Mouse (Mus musculus) embryonic facial prominence, embryonic 11.5 days (tissue): ENCODE data around the gene Klf12. TPM values are rescaled to one million over a fixed set of nuclear protein-coding genes. Genes with fewer than 3 reads are reported as not detected.

ENCODE experiments used
- ATAC-seq: fragments of 200-750 bp; cut with Nextera tagmentation; replicated peaks from 2 replicates; pipeline ENCODE4 v1.8.0; 2017; ENCODE audit warnings: low read depth; ENCODE audit not compliant: insufficient number of reproducible peaks, low FRiP score, low TSS enrichment
- DNase-seq: peaks from one replicate; pipeline ENCODE4 v3.0.0-alpha.2; 2015; ENCODE audit warnings: low spot score
- H3K27ac ChIP-seq: fragments of 300-500 bp; sonication (generic); replicated peaks from 2 replicates; pipeline ENCODE4 v1.5.1; 2014; ENCODE audit warnings: mild to moderate bottlenecking, low read depth, low read length, control low read depth
- H3K27me3 ChIP-seq: fragments of 300-500 bp; sonication (generic); 2 replicates; pipeline ENCODE4 v1.6.1; 2014; ENCODE audit warnings: mild to moderate bottlenecking, low read length, moderate library complexity, mixed read lengths; ENCODE audit not compliant: control insufficient read depth, insufficient read depth
- H3K36me3 ChIP-seq: fragments of 300-500 bp; sonication (generic); replicated peaks from 2 replicates; pipeline ENCODE4 v1.6.1; 2014; ENCODE audit warnings: low read depth, mild to moderate bottlenecking, low read length, moderate library complexity, mixed read lengths; ENCODE audit not compliant: control insufficient read depth, insufficient read depth
- H3K4me1 ChIP-seq: fragments of 300-500 bp; sonication (generic); 2 replicates; pipeline ENCODE4 v1.6.1; 2014; ENCODE audit warnings: low read length, mixed read lengths; ENCODE audit not compliant: control insufficient read depth, insufficient read depth
- H3K4me2 ChIP-seq: fragments of 300-500 bp; sonication (generic); 2 replicates; pipeline ENCODE4 v1.6.1; 2014; ENCODE audit warnings: low read depth, mild to moderate bottlenecking, control low read depth, low read length, moderate library complexity
- H3K4me3 ChIP-seq: fragments of 300-500 bp; sonication (generic); 2 replicates; pipeline ENCODE4 v1.5.1; 2014; ENCODE audit warnings: low read depth, low read length, control low read depth
- H3K9ac ChIP-seq: fragments of 300-500 bp; sonication (generic); replicated peaks from 2 replicates; pipeline ENCODE4 v1.6.1; 2014; ENCODE audit warnings: mild to moderate bottlenecking, control low read depth, low read length
- H3K9me3 ChIP-seq: fragments of 300-500 bp; sonication (generic); replicated peaks from 2 replicates; pipeline ENCODE4 v1.6.1; 2016; ENCODE audit warnings: mild to moderate bottlenecking, low read length, inconsistent platforms, mixed read lengths; ENCODE audit not compliant: control insufficient read depth
- WGBS: fragments of 180-500 bp; shearing (Covaris S2); extraction: QIAGEN DNeasy Blood & Tissue Kit; methylation state at CpG from one replicate; pipeline ENCODE4 v1.1.7; 2014; 5-methylcytosine and 5-hydroxymethylcytosine counted together
- polyA plus RNA-seq: library from polyadenylated mRNA; unstranded; fragments of >200 nt; fragmentation: Nextera tagmentation; extraction: Ambion mirVana; gene quantifications from 2 replicates; pipeline ENCODE4 v1.2.1, GENCODE M21; 2014

The Klf12 gene
- polyA plus RNA-seq, 1 experiment from 2014 or later: 22.2 TPM

GRCm38 (mm10) chr14:100298892-100299291 lies 14.4 kb upstream of the Klf12 start:
- H3K27me3 ChIP-seq: no peaks in the 10 kb centered on the region
- H3K9me3 ChIP-seq: no peaks in the 10 kb centered on the region
- peak; percentile 49 for DNase-seq
- 44% methylated on average over 6 of the region's 6 CpGs for WGBS
- no peaks in the 10 kb centered on the region for H3K36me3 ChIP-seq
- no peak overlapping the region for H3K9ac ChIP-seq
- H3K4me2 ChIP-seq: no peak overlapping the region
- H3K4me1 ChIP-seq: no peaks in the 10 kb centered on the region
- ATAC-seq: no peak
- H3K4me3 ChIP-seq: no peak overlapping the region
- H3K27ac ChIP-seq: no peak overlapping the region

- peak overlapping the region; percentile 79 for H3K4me2 ChIP-seq
- H3K27me3 ChIP-seq: no peaks in the 10 kb centered on the region
- H3K9ac ChIP-seq: peak overlapping the region; percentile 71
- no peak for ATAC-seq
- no peaks in the 10 kb centered on the region for H3K9me3 ChIP-seq
- H3K4me3 ChIP-seq: peak overlapping the region; percentile 55
- no peaks in the 10 kb centered on the region for H3K4me1 ChIP-seq
- DNase-seq: peak; percentile 45
- WGBS: 4% methylated on average over 19 of the region's 19 CpGs
- peak overlapping the region; percentile 90 for H3K27ac ChIP-seq
- no peaks in the 10 kb centered on the region for H3K36me3 ChIP-seq
Observed at GRCm38 (mm10) chr14:100286586-100287241, 2.2 kb upstream of the Klf12 start.

GRCm38 (mm10) chr14:100285656-100286585 lies 1.4 kb upstream of the Klf12 start:
- Histone ChIP-seq H3K27ac (peak overlapping the region; percentile 90), H3K4me1 (no peaks in the 10 kb centered on the region), H3K36me3 (no peaks in the 10 kb centered on the region), H3K9ac (peak overlapping the region; percentile 71), H3K9me3 (no peaks in the 10 kb centered on the region), H3K4me2 (peak overlapping the region; percentile 79), H3K27me3 (no peaks in the 10 kb centered on the region), H3K4me3 (peak overlapping the region; percentile 55)
- DNase-seq (peak; percentile 76), ATAC-seq (peak; percentile 37)
- under 1% methylated on average over 60 of the region's 60 CpGs for WGBS

DNA sequence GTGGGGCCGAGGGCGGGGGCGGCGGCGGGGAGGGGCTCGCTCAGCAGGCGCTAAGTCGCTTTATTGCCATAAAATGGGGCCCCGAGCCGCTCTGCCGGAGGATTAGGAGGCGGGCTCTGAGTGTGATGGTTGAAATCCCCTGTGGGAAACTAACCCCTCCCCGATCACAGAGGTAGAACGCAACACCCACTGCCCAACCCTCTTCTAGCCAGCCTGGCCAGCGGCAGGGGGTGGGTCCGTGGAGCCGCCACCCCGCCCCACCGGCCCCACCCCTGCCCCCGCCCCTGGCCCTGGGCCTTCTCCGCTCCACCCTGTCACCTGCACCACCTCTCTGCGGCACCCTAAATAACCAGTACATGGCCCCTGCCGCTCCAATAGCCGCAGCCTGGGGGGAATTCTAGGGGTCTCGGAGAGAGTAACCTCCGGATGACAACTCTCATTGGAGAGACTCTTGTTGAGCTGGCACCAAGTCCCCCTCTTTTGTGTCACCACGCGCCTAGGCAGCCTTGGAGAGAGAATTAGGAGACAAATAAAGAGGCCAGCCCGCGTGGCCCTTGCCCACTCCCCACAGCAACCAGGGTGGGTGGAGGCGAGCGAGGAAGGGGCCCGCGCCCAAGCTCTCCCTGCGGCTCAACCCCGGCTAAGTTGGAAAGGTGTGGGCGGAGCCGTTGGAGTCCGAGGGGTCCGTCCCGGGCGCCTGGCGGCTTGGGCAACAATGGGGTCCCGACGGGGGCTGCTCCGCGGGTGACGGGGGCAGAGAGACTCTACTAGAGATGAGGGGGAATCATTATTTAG lies 579 bp upstream of the Klf12 start:
- Histone ChIP-seq H3K4me3 (peak overlapping the region; percentile 55), H3K36me3 (no peaks in the 10 kb centered on the region), H3K9ac (peak overlapping the region; percentile 71), H3K9me3 (no peaks in the 10 kb centered on the region), H3K27ac (peak overlapping the region; percentile 90), H3K4me2 (peak overlapping the region; percentile 79), H3K27me3 (no peaks in the 10 kb centered on the region), H3K4me1 (no peaks in the 10 kb centered on the region)
- under 1% methylated on average over 47 of the region's 48 CpGs for WGBS
- peak; percentile 90 for ATAC-seq
- peak; percentile 92 for DNase-seq

GRCm38 (mm10) chr14:100283411-100284118 lies 914 bp downstream of the Klf12 start:
- no peaks in the 10 kb centered on the region for H3K36me3 ChIP-seq
- H3K27me3 ChIP-seq: no peaks in the 10 kb centered on the region
- no peaks in the 10 kb centered on the region for H3K4me1 ChIP-seq
- H3K4me3 ChIP-seq: peak overlapping the region; percentile 55
- H3K9ac ChIP-seq: peak overlapping the region; percentile 65
- H3K4me2 ChIP-seq: peak overlapping the region; percentile 49
- peak overlapping the region; percentile 90 for H3K27ac ChIP-seq
- ATAC-seq (no peak), DNase-seq (peak; percentile 70)
- H3K9me3 ChIP-seq: no peaks in the 10 kb centered on the region
- 0% methylated on average over 27 of the region's 27 CpGs for WGBS

DNA sequence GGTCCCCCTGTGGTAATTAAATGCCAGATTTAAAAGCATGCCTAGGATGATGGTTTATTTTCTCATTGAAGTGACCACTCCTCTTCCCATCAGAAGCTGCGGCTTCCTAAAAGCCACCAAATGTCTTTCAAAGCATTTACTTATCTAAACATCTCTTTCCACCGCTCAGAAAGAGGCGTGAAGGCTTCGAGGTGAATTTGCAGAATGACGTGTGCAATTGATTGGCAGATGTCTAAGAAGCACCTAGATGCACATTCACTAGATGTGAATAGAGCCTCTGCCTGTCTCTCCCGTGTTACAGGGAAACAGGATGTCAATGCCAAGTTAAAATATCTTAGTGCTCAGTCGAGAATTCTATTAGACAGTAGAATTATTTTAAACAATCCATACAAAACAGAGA lies 1.8 kb downstream of the Klf12 start:
- Histone ChIP-seq H3K27ac (no peak overlapping the region), H3K4me2 (peak overlapping the region; percentile 49), H3K36me3 (no peaks in the 10 kb centered on the region), H3K9ac (peak overlapping the region; percentile 33; the same call in 1 of the 2 replicates), H3K4me3 (peak overlapping the region; percentile 55), H3K9me3 (no peaks in the 10 kb centered on the region), H3K4me1 (no peaks in the 10 kb centered on the region), H3K27me3 (no peaks in the 10 kb centered on the region)
- 7% methylated on average over 7 of the region's 7 CpGs for WGBS
- peak; percentile 34 for DNase-seq
- ATAC-seq: no peak

GRCm38 (mm10) chr14:100281734-100282133 lies 2.7 kb downstream of the Klf12 start:
- DNase-seq (no peak), ATAC-seq (no peak)
- no peaks in the 10 kb centered on the region for H3K36me3 ChIP-seq
- H3K27me3 ChIP-seq: no peaks in the 10 kb centered on the region
- no peaks in the 10 kb centered on the region for H3K4me1 ChIP-seq
- H3K9me3 ChIP-seq: no peaks in the 10 kb centered on the region
- H3K4me3 ChIP-seq: no peak overlapping the region
- no peak overlapping the region for H3K27ac ChIP-seq
- no peak overlapping the region for H3K4me2 ChIP-seq
- WGBS: 34% methylated on average over 3 of the region's 3 CpGs
- H3K9ac ChIP-seq: no peak overlapping the region
